Mouse (Mus musculus): ENCODE data around the gene Sirt4. TPM values are rescaled to one million over a fixed set of nuclear protein-coding genes. Genes with fewer than 3 reads are reported as not detected.
"Not testable (repeated sequence)": the region's sequence is repeated elsewhere in the genome, so short reads cannot be mapped to it uniquely, and the experiment has no call there.

The Sirt4 gene
- total and polyA plus RNA-seq, 3 experiments = 9.3 to 27.5 (median 13.3) TPM

GRCm38 (mm10) chr5:115498307-115499240, 14.0 kb upstream of the Sirt4 start:
- Histone ChIP-seq H3K27me3 (ENCODE audit: insufficient read depth, low read length) (peaks cover 23% of the 10 kb centered on the region), H3K4me1 (ENCODE audit: insufficient read depth, low read depth, low read length) (peaks cover 8% of the 10 kb centered on the region), H3K4me3 (ENCODE audit: low read depth, low read length) (no peak overlapping the region), H3K36me3 (replicated peaks) (no peaks in the 10 kb centered on the region), H3K9me3 (replicated peaks) (no peaks in the 10 kb centered on the region)
- ATAC-seq (ENCODE audit: extremely low read depth, insufficient number of reproducible peaks, low FRiP score, poor library complexity, severe bottlenecking) = no peak
- DNase-seq (ENCODE audit: low spot score) = no peak
- no peak for TF ChIP-seq CTCF (IDR thresholded peaks at IDR 0.05; ENCODE audit: low read depth, low read length)
- no peak for TF ChIP-seq TAL1 (conservative IDR thresholded peaks at IDR 0.05; ENCODE audit: low read depth, low read length)
- TF ChIP-seq GATA1 (IDR thresholded peaks at IDR 0.05; ENCODE audit: borderline replicate concordance, low read length) = no peak
- TF ChIP-seq GATA2 (IDR thresholded peaks at IDR 0.05; ENCODE audit: borderline replicate concordance, low read depth, low read length) = no peak
- TF ChIP-seq POLR2AphosphoS5 (IDR thresholded peaks at IDR 0.05; ENCODE audit: insufficient replicate concordance, low read depth, low read length) = no peak

DNA sequence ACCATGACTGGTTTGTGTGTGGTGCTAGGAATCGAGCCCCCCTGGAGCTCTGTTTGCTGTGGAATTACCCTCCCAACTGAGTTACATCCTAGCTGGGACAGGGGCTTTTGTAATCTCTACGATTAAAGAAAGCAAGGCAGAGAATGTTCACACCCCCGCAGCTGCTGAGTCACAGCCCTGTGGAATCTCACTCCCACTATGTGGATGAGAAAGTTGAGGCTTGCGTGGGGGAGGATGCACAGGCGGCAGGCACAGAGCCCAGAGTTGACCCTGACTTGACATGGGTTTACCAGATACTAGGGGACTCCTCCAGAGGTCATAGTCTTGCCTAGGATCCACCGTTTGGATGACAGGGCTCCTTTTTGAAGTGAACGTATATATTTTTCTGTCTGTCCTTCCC, 12.5 kb upstream of the Sirt4 start:
- ATAC-seq (ENCODE audit: extremely low read depth, insufficient number of reproducible peaks, low FRiP score, poor library complexity, severe bottlenecking) (no peak), DNase-seq (ENCODE audit: low spot score) (no peak)
- peaks cover 19% of the 10 kb centered on the region for H3K4me1 ChIP-seq (ENCODE audit: insufficient read depth, low read depth, low read length)
- no peaks in the 10 kb centered on the region for H3K9me3 ChIP-seq (replicated peaks)
- no peaks in the 10 kb centered on the region for H3K36me3 ChIP-seq (replicated peaks)
- H3K27me3 ChIP-seq (ENCODE audit: insufficient read depth, low read length) = peaks cover 18% of the 10 kb centered on the region; the same call in 1 of the 2 replicates
- TF ChIP-seq TAL1 (conservative IDR thresholded peaks at IDR 0.05; ENCODE audit: low read depth, low read length) (no peak), POLR2AphosphoS5 (IDR thresholded peaks at IDR 0.05; ENCODE audit: insufficient replicate concordance, low read depth, low read length) (no peak), CTCF (IDR thresholded peaks at IDR 0.05; ENCODE audit: low read depth, low read length) (no peak), GATA1 (IDR thresholded peaks at IDR 0.05; ENCODE audit: borderline replicate concordance, low read length) (no peak), GATA2 (IDR thresholded peaks at IDR 0.05; ENCODE audit: borderline replicate concordance, low read depth, low read length) (no peak)
- no peak overlapping the region for H3K4me3 ChIP-seq (ENCODE audit: low read depth, low read length)

GRCm38 (mm10) chr5:115495618-115496017, 11.1 kb upstream of the Sirt4 start:
- H3K4me3 ChIP-seq (ENCODE audit: low read depth, low read length); H3K9me3 ChIP-seq (replicated peaks); ATAC-seq (ENCODE audit: extremely low read depth, insufficient number of reproducible peaks, low FRiP score, poor library complexity, severe bottlenecking); DNase-seq (ENCODE audit: low spot score); H3K36me3 ChIP-seq (replicated peaks): not testable (repeated sequence)
- H3K4me1 ChIP-seq (ENCODE audit: insufficient read depth, low read depth, low read length) = peaks cover 32% of the 10 kb centered on the region
- H3K27me3 ChIP-seq (ENCODE audit: insufficient read depth, low read length) = peaks cover 14% of the 10 kb centered on the region; the same call in 1 of the 2 replicates

DNA sequence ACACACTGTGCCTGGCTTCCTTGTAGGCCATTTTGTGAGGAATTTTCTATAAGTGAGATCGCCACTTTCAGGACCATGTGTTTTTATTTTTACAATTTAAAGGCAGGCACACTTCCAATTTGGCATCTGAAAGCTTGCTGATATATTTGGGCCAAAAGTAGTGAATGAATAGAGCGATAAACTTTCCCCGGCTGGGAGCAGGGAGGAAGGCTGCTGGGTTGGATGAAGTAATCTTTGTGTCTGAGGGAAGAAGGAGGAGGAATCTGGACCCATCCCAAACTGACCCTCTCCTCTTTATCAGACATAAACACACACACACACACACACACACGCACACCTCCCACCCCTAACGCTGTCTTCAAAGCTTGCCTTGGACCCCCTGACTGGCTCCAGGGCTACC, 8.9 kb upstream of the Sirt4 start:
- H3K9me3 ChIP-seq (replicated peaks) = no peaks in the 10 kb centered on the region
- H3K36me3 ChIP-seq (replicated peaks) = no peaks in the 10 kb centered on the region
- no peak for TF ChIP-seq POLR2AphosphoS5 (IDR thresholded peaks at IDR 0.05; ENCODE audit: insufficient replicate concordance, low read depth, low read length)
- TF ChIP-seq GATA1 (IDR thresholded peaks at IDR 0.05; ENCODE audit: borderline replicate concordance, low read length) = no peak
- TF ChIP-seq GATA2 (IDR thresholded peaks at IDR 0.05; ENCODE audit: borderline replicate concordance, low read depth, low read length) = no peak
- TF ChIP-seq TAL1 (conservative IDR thresholded peaks at IDR 0.05; ENCODE audit: low read depth, low read length) = no peak
- no peak for ATAC-seq (ENCODE audit: extremely low read depth, insufficient number of reproducible peaks, low FRiP score, poor library complexity, severe bottlenecking)
- H3K27me3 ChIP-seq (ENCODE audit: insufficient read depth, low read length) = peaks cover 10% of the 10 kb centered on the region; the same call in 1 of the 2 replicates
- no peak for DNase-seq (ENCODE audit: low spot score)
- no peak overlapping the region for H3K4me3 ChIP-seq (ENCODE audit: low read depth, low read length)
- H3K4me1 ChIP-seq (ENCODE audit: insufficient read depth, low read depth, low read length) = peaks cover 45% of the 10 kb centered on the region

- Histone ChIP-seq H3K4me1 (ENCODE audit: insufficient read depth, low read depth, low read length) (peaks cover 44% of the 10 kb centered on the region), H3K9me3 (replicated peaks) (no peaks in the 10 kb centered on the region), H3K27me3 (ENCODE audit: insufficient read depth, low read length) (peaks cover 7% of the 10 kb centered on the region; the same call in 1 of the 2 replicates), H3K4me3 (ENCODE audit: low read depth, low read length) (no peak overlapping the region), H3K36me3 (replicated peaks) (no peaks in the 10 kb centered on the region)
- DNase-seq (ENCODE audit: low spot score) = no peak
- TF ChIP-seq GATA2 (IDR thresholded peaks at IDR 0.05; ENCODE audit: borderline replicate concordance, low read depth, low read length) (no peak), CTCF (IDR thresholded peaks at IDR 0.05; ENCODE audit: low read depth, low read length) (no peak), POLR2AphosphoS5 (IDR thresholded peaks at IDR 0.05; ENCODE audit: insufficient replicate concordance, low read depth, low read length) (no peak), GATA1 (IDR thresholded peaks at IDR 0.05; ENCODE audit: borderline replicate concordance, low read length) (no peak), TAL1 (conservative IDR thresholded peaks at IDR 0.05; ENCODE audit: low read depth, low read length) (no peak)
- no peak for ATAC-seq (ENCODE audit: extremely low read depth, insufficient number of reproducible peaks, low FRiP score, poor library complexity, severe bottlenecking)
Observed at GRCm38 (mm10) chr5:115492711-115493335, 8.3 kb upstream of the Sirt4 start.

- no peaks in the 10 kb centered on the region for H3K9me3 ChIP-seq (replicated peaks)
- DNase-seq (ENCODE audit: low spot score) = peak; percentile 34
- TF ChIP-seq GATA1 (IDR thresholded peaks at IDR 0.05; ENCODE audit: borderline replicate concordance, low read length) = no peak
- peaks cover 41% of the 10 kb centered on the region for H3K4me1 ChIP-seq (ENCODE audit: insufficient read depth, low read depth, low read length)
- no peaks in the 10 kb centered on the region for H3K36me3 ChIP-seq (replicated peaks)
- H3K4me3 ChIP-seq (ENCODE audit: low read depth, low read length) = peak overlapping the region; percentile 68; the same call in 1 of the 2 replicates
- ATAC-seq (ENCODE audit: extremely low read depth, insufficient number of reproducible peaks, low FRiP score, poor library complexity, severe bottlenecking) = no peak
- H3K27me3 ChIP-seq (ENCODE audit: insufficient read depth, low read length) = 0 out of 2 replicates have a peak, but pooled peaks cover 3% of the 10 kb centered on the region
Observed at GRCm38 (mm10) chr5:115491771-115492322, 7.3 kb upstream of the Sirt4 start.

Data from G1E (cell line).